Mouse (Mus musculus) hindbrain, embryonic 12.5 days (tissue): ENCODE data around the gene Zcchc2. TPM values are rescaled to one million over a fixed set of nuclear protein-coding genes. Genes with fewer than 3 reads are reported as not detected.

Experiments
- ATAC-seq: fragments of 200-750 bp; cut with Nextera tagmentation; 2 replicates; pipeline ENCODE4 v1.8.0; 2017; ENCODE audit warnings: moderate TSS enrichment; ENCODE audit not compliant: low FRiP score
- H3K27ac ChIP-seq: fragments of 300-500 bp; sonication (generic); 2 replicates; pipeline ENCODE4 v1.5.1; 2016; ENCODE audit warnings: mild to moderate bottlenecking
- H3K27me3 ChIP-seq: fragments of 300-500 bp; sonication (generic); 2 replicates; pipeline ENCODE4 v1.6.1; 2016; ENCODE audit warnings: mild to moderate bottlenecking
- H3K36me3 ChIP-seq: fragments of 300-500 bp; sonication (generic); 2 replicates; pipeline ENCODE4 v1.6.1; 2016; ENCODE audit warnings: mild to moderate bottlenecking
- H3K4me1 ChIP-seq: fragments of 300-500 bp; sonication (generic); 2 replicates; pipeline ENCODE4 v1.6.1; 2016
- H3K4me2 ChIP-seq: fragments of 300-500 bp; sonication (generic); replicated peaks from 2 replicates; pipeline ENCODE4 v1.6.1; 2016; ENCODE audit warnings: mild to moderate bottlenecking
- H3K4me3 ChIP-seq: fragments of 300-500 bp; sonication (generic); 2 replicates; pipeline ENCODE4 v1.5.1; 2016; ENCODE audit warnings: mild to moderate bottlenecking
- H3K9ac ChIP-seq: fragments of 300-500 bp; sonication (generic); 2 replicates; pipeline ENCODE4 v1.6.1; 2016; ENCODE audit warnings: mild to moderate bottlenecking, moderate library complexity
- H3K9me3 ChIP-seq: fragments of 300-500 bp; sonication (generic); replicated peaks from 2 replicates; pipeline ENCODE4 v1.6.1; 2016; ENCODE audit warnings: mild to moderate bottlenecking
- WGBS: fragments of 180-500 bp; shearing (Covaris S2); methylation state at CpG from one replicate; pipeline ENCODE4 v1.1.7; 2016; 5-methylcytosine and 5-hydroxymethylcytosine counted together
- polyA plus RNA-seq: library from polyadenylated mRNA; unstranded; fragments of >200 nt; fragmentation: Nextera tagmentation; extraction: Ambion mirVana; gene quantifications from 2 replicates; pipeline ENCODE4 v1.2.1, GENCODE M21; 2016

Zcchc2 gene
- polyA plus RNA-seq, 1 experiment from 2014 or later = 2.0 TPM

- H3K9me3 ChIP-seq = no peaks in the 10 kb centered on the region
- no peaks in the 10 kb centered on the region for H3K27me3 ChIP-seq
- H3K4me1 ChIP-seq = peaks cover 19% of the 10 kb centered on the region
- H3K36me3 ChIP-seq = no peaks in the 10 kb centered on the region
- WGBS = 31% methylated on average over 17 of the region's 17 CpGs
- peak overlapping the region; percentile 81 for H3K4me3 ChIP-seq
- H3K27ac ChIP-seq = no peak overlapping the region
- peak overlapping the region; percentile 80 for H3K4me2 ChIP-seq
- H3K9ac ChIP-seq = peak overlapping the region; percentile 82
- ATAC-seq = no peak
These were observed 2.0 kb downstream of the Zcchc2 start for GRCm38 (mm10) chr1:105991931-105992837.

- no peak for ATAC-seq
- no peaks in the 10 kb centered on the region for H3K36me3 ChIP-seq
- no peaks in the 10 kb centered on the region for H3K9me3 ChIP-seq
- H3K27ac ChIP-seq = no peak overlapping the region
- H3K27me3 ChIP-seq = no peaks in the 10 kb centered on the region
- H3K4me2 ChIP-seq = peak overlapping the region; percentile 80
- H3K4me1 ChIP-seq = peaks cover 21% of the 10 kb centered on the region
- H3K4me3 ChIP-seq = peak overlapping the region; percentile 78
- H3K9ac ChIP-seq = peak overlapping the region; percentile 69
- 11% methylated on average over 7 of the region's 7 CpGs for WGBS
These were observed 3.0 kb downstream of the Zcchc2 start for GRCm38 (mm10) chr1:105993196-105993595.

GRCm38 (mm10) chr1:105993601-105994209 is 3.5 kb downstream of the Zcchc2 start:
- Histone ChIP-seq H3K27ac (no peak overlapping the region), H3K4me1 (peaks cover 21% of the 10 kb centered on the region), H3K27me3 (no peaks in the 10 kb centered on the region), H3K4me2 (peak overlapping the region; percentile 80), H3K9me3 (no peaks in the 10 kb centered on the region), H3K4me3 (peak overlapping the region; percentile 78), H3K36me3 (no peaks in the 10 kb centered on the region), H3K9ac (peak overlapping the region; percentile 69)
- peak; percentile 71 for ATAC-seq
- under 1% methylated on average over 37 of the region's 37 CpGs for WGBS

GRCm38 (mm10) chr1:105995966-105996365 is 5.8 kb downstream of the Zcchc2 start:
- Histone ChIP-seq H3K4me1 (peaks cover 21% of the 10 kb centered on the region), H3K9ac (no peak overlapping the region)
- no peak for ATAC-seq

GRCm38 (mm10) chr1:105997282-105997681 is 7.1 kb downstream of the Zcchc2 start:
- Histone ChIP-seq H3K27ac (no peak overlapping the region), H3K4me3 (no peak overlapping the region), H3K4me1 (peaks cover 13% of the 10 kb centered on the region), H3K4me2 (no peak overlapping the region), H3K9ac (no peak overlapping the region), H3K27me3 (no peaks in the 10 kb centered on the region), H3K9me3 (no peaks in the 10 kb centered on the region), H3K36me3 (no peaks in the 10 kb centered on the region)
- WGBS = 54% methylated on average over 3 of the region's 3 CpGs
- no peak for ATAC-seq

More at GRCm38 (mm10) chr1:105995966-105996365, 5.8 kb downstream of the Zcchc2 start:
- no peak overlapping the region for H3K27ac ChIP-seq
- H3K4me3 ChIP-seq = no peak overlapping the region
- no peaks in the 10 kb centered on the region for H3K27me3 ChIP-seq
- H3K9me3 ChIP-seq = no peaks in the 10 kb centered on the region
- no peaks in the 10 kb centered on the region for H3K36me3 ChIP-seq
- no peak overlapping the region for H3K4me2 ChIP-seq
- WGBS = 61% methylated on average over 2 of the region's 2 CpGs

DNA sequence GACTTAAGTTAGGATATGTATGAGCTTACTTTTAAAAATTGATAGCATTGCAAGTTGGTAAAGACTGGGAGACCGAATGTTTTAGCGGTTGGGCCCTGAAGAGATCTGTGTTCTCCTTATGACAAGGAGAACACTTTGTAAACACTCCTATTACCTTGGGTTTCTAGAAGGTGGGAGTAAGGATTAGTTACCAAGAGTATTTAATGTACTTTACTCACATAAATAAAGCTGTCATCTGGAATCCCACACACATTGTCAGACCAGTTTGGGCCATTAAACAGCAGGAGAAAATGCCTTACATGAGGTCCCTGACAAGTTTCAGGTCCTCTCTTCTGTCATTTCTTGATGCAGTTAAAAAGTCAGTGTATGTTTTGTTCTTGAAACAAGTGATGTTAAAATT is 9.6 kb downstream of the Zcchc2 start:
- H3K9me3 ChIP-seq = no peaks in the 10 kb centered on the region
- H3K4me3 ChIP-seq = no peak overlapping the region
- no peak overlapping the region for H3K27ac ChIP-seq
- peaks cover 5% of the 10 kb centered on the region; the same call in 1 of the 2 replicates for H3K36me3 ChIP-seq
- no peaks in the 10 kb centered on the region for H3K27me3 ChIP-seq
- H3K4me1 ChIP-seq = peaks cover 4% of the 10 kb centered on the region; the same call in 1 of the 2 replicates
- H3K9ac ChIP-seq = no peak overlapping the region
- H3K4me2 ChIP-seq = no peak overlapping the region
- ATAC-seq = no peak
- WGBS = 93% methylated on average over 2 of the region's 2 CpGs

DNA sequence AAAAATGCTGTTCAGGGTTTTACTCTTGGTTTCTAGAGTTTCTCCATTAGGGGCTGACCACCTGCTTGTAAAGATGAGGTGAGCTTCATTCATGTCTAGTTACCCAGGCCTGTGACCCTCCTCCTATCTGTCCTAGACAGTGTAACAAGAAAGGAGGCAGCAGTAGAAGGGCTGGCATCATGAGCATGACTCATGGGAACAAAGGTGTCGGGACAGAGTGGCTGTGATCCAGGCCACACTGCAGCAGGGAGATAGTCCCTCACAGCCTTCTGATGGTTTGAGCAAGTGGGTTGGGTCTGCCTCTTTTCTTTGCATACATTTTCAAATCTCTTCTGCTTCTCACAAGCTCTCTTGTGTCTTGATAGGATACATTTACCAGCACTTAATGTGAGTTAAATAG is 17.4 kb downstream of the Zcchc2 start:
- ATAC-seq = no peak
- WGBS = 94% methylated on average over 1 of the region's 1 CpGs

GRCm38 (mm10) chr1:106011097-106011496 is 20.9 kb downstream of the Zcchc2 start:
- ATAC-seq = no peak
- Histone ChIP-seq H3K4me1 (no peaks in the 10 kb centered on the region), H3K4me2 (no peak overlapping the region), H3K9ac (no peak overlapping the region), H3K9me3 (no peaks in the 10 kb centered on the region), H3K36me3 (peaks cover 6% of the 10 kb centered on the region; the same call in 1 of the 2 replicates), H3K4me3 (no peak overlapping the region), H3K27me3 (no peaks in the 10 kb centered on the region), H3K27ac (no peak overlapping the region)
- WGBS = 92% methylated on average over 7 of the region's 7 CpGs

More for the DNA sequence above, 17.4 kb downstream of the Zcchc2 start:
- Histone ChIP-seq H3K36me3 (peaks cover 11% of the 10 kb centered on the region; the same call in 1 of the 2 replicates), H3K27ac (no peak overlapping the region), H3K4me2 (no peak overlapping the region), H3K4me3 (no peak overlapping the region), H3K9ac (no peak overlapping the region), H3K9me3 (no peaks in the 10 kb centered on the region), H3K27me3 (no peaks in the 10 kb centered on the region), H3K4me1 (no peaks in the 10 kb centered on the region)

- Histone ChIP-seq H3K36me3 (peaks cover 10% of the 10 kb centered on the region), H3K4me2 (no peak overlapping the region), H3K9ac (no peak overlapping the region), H3K27me3 (no peaks in the 10 kb centered on the region), H3K4me3 (no peak overlapping the region), H3K4me1 (no peaks in the 10 kb centered on the region), H3K9me3 (no peaks in the 10 kb centered on the region), H3K27ac (no peak overlapping the region)
- 95% methylated on average over 2 of the region's 2 CpGs for WGBS
- ATAC-seq = no peak
These were observed 23.6 kb downstream of the Zcchc2 start for GRCm38 (mm10) chr1:106013759-106014158.

GRCm38 (mm10) chr1:106016262-106016661 is 26.1 kb downstream of the Zcchc2 start:
- Histone ChIP-seq H3K36me3 (peaks cover 14% of the 10 kb centered on the region), H3K27ac (no peak overlapping the region), H3K9ac (no peak overlapping the region), H3K4me3 (no peak overlapping the region), H3K9me3 (no peaks in the 10 kb centered on the region), H3K27me3 (no peaks in the 10 kb centered on the region), H3K4me2 (no peak overlapping the region), H3K4me1 (no peaks in the 10 kb centered on the region)
- no peak for ATAC-seq
- 84% methylated on average over 6 of the region's 6 CpGs for WGBS

GRCm38 (mm10) chr1:106019854-106020253 is 29.6 kb downstream of the Zcchc2 start:
- H3K9me3 ChIP-seq = no peaks in the 10 kb centered on the region
- no peak overlapping the region for H3K4me3 ChIP-seq
- no peak overlapping the region for H3K27ac ChIP-seq
- peaks cover 29% of the 10 kb centered on the region for H3K36me3 ChIP-seq
- 75% methylated on average over 6 of the region's 6 CpGs for WGBS
- no peaks in the 10 kb centered on the region for H3K4me1 ChIP-seq
- ATAC-seq = no peak
- H3K9ac ChIP-seq = no peak overlapping the region
- H3K27me3 ChIP-seq = no peaks in the 10 kb centered on the region
- no peak overlapping the region for H3K4me2 ChIP-seq

DNA sequence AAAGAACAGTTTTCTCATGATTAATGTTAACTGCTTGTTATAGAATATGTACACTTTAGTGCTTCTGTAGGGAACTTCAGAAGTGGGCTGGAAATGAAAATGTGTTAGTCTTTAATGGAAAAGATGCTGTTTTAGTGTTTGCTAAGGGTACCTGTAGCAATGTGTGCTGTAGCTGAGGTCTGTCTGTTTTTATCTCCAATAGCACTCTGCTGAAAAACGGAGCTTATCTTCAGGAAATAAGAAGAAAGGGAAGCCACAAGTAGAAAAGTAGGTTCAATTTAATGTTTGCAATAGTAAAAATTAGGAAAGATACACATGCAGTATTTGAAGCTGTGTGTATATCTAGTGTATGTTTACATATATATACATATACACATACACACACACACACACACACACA is 32.8 kb downstream of the Zcchc2 start:
- Histone ChIP-seq H3K9me3 (no peaks in the 10 kb centered on the region), H3K4me1 (no peaks in the 10 kb centered on the region), H3K4me2 (no peak overlapping the region), H3K4me3 (no peak overlapping the region), H3K9ac (no peak overlapping the region), H3K36me3 (peaks cover 33% of the 10 kb centered on the region), H3K27ac (no peak overlapping the region), H3K27me3 (no peaks in the 10 kb centered on the region)
- ATAC-seq = no peak
- WGBS = 76% methylated on average over 1 of the region's 1 CpGs
